ENCODE assay signal across 20 mouse cellular contexts in genomic region chr6:6100892-6101480, GRCm38 (mm10).
A peak's percentile ranks its signal among the peaks of the same experiment; 100 is the strongest.
DNase-seq lines count a peak whose midpoint lies in the region; ATAC-seq and TF ChIP-seq lines count a peak whose summit lies in the region.
"Had no signal": no experiment of that assay in that cellular context is flagged by ENCODE, and none has a peak within 500 bp of the region (broad histone marks: within the 10 kb centered on the region; RNA-seq: fewer than 3 reads in every experiment).

No protein-coding gene starts in this region.

- no peaks in the 10 kb centered on the region for H3K27me3 ChIP-seq in lung, embryonic 14.5 days (ENCODE audit: insufficient read depth, low read length)
- no peaks in the 10 kb centered on the region for H3K27me3 ChIP-seq in intestine, postnatal 0 days (replicated peaks; ENCODE audit: control insufficient read depth, insufficient read depth, low read length)
- H3K27me3 ChIP-seq in lung, embryonic 16.5 days (ENCODE audit: control insufficient read depth, insufficient read depth, low read depth, low read length): no peaks in the 10 kb centered on the region
- no peaks in the 10 kb centered on the region for H3K27me3 ChIP-seq in hindbrain, embryonic 10.5 days (ENCODE audit: insufficient read depth, poor library complexity, severe bottlenecking)
- H3K27me3 ChIP-seq: heart, embryonic 12.5 days; liver, embryonic 12.5 days; midbrain, embryonic 15.5 days; neural tube, embryonic 12.5 days had no signal

- H3K4me3 ChIP-seq in lung, embryonic 14.5 days (ENCODE audit: low read depth, low read length): no peak overlapping the region
- H3K4me3 ChIP-seq in intestine, postnatal 0 days (ENCODE audit: low read depth, low read length): no peak overlapping the region
- H3K4me3 ChIP-seq in lung, embryonic 16.5 days (ENCODE audit: low read length): no peak overlapping the region
- no peak overlapping the region for H3K4me3 ChIP-seq in hindbrain, embryonic 10.5 days
- H3K4me3 ChIP-seq: embryonic facial prominence, embryonic 15.5 days; heart, embryonic 12.5 days; liver, embryonic 12.5 days; midbrain, embryonic 15.5 days; neural tube, embryonic 12.5 days had no signal

- H3K4me2 ChIP-seq in lung, embryonic 14.5 days: no peak overlapping the region
- no peak overlapping the region for H3K4me2 ChIP-seq in intestine, postnatal 0 days (replicated peaks; ENCODE audit: low read depth)
- H3K4me2 ChIP-seq in lung, embryonic 16.5 days (ENCODE audit: low read depth, low read length): peak overlapping the region; percentile 45
- H3K4me2 ChIP-seq: embryonic facial prominence, embryonic 15.5 days; heart, embryonic 12.5 days; liver, embryonic 12.5 days; midbrain, embryonic 15.5 days; neural tube, embryonic 12.5 days had no signal

- no peak overlapping the region for H3K9ac ChIP-seq in lung, embryonic 14.5 days
- H3K9ac ChIP-seq in intestine, postnatal 0 days (ENCODE audit: low read depth, low read length): no peak overlapping the region
- H3K9ac ChIP-seq in lung, embryonic 16.5 days (ENCODE audit: low read length): no peak overlapping the region
- H3K9ac ChIP-seq: embryonic facial prominence, embryonic 15.5 days; heart, embryonic 12.5 days; liver, embryonic 12.5 days; midbrain, embryonic 15.5 days; neural tube, embryonic 12.5 days had no signal

- no peaks in the 10 kb centered on the region for H3K36me3 ChIP-seq in lung, embryonic 14.5 days (ENCODE audit: insufficient read depth)
- H3K36me3 ChIP-seq in intestine, postnatal 0 days (ENCODE audit: control insufficient read depth, insufficient read depth): 0 out of 2 replicates have a peak, but pooled peaks cover 5% of the 10 kb centered on the region
- no peaks in the 10 kb centered on the region for H3K36me3 ChIP-seq in lung, embryonic 16.5 days (ENCODE audit: control insufficient read depth, insufficient read depth, low read length)
- peaks cover 13% of the 10 kb centered on the region for H3K36me3 ChIP-seq in hindbrain, embryonic 10.5 days
- H3K36me3 ChIP-seq: embryonic facial prominence, embryonic 15.5 days; midbrain, embryonic 15.5 days; neural tube, embryonic 12.5 days had no signal

- no peak for TF ChIP-seq CTCF in lung, embryonic 14.5 days (IDR thresholded peaks at IDR 0.05; ENCODE audit: low read depth)
- TF ChIP-seq CTCF in intestine, postnatal 0 days (IDR thresholded peaks at IDR 0.05; ENCODE audit: low read depth): no peak

- ATAC-seq in lung, embryonic 14.5 days (ENCODE audit: insufficient read depth): peak; percentile 81
- peak; percentile 82 for ATAC-seq in intestine, postnatal 0 days
- peak; percentile 86 for ATAC-seq in lung, embryonic 16.5 days (ENCODE audit: low read depth)
- ATAC-seq: CD4-positive, CD25-positive, alpha-beta regulatory T cell, adult 4 months; liver, embryonic 12.5 days; midbrain, embryonic 15.5 days had no signal

- H3K4me1 ChIP-seq in lung, embryonic 14.5 days (ENCODE audit: insufficient read depth): peaks cover 13% of the 10 kb centered on the region
- peaks cover 15% of the 10 kb centered on the region for H3K4me1 ChIP-seq in intestine, postnatal 0 days (replicated peaks; ENCODE audit: control insufficient read depth, insufficient read depth, low read length)
- H3K4me1 ChIP-seq in lung, embryonic 16.5 days (replicated peaks; ENCODE audit: control insufficient read depth, insufficient read depth, low read length): no peaks in the 10 kb centered on the region; the same call in 1 of the 2 replicates
- H3K4me1 ChIP-seq in hindbrain, embryonic 10.5 days (replicated peaks): peaks cover 18% of the 10 kb centered on the region
- H3K4me1 ChIP-seq: liver, embryonic 12.5 days; midbrain, embryonic 15.5 days; neural tube, embryonic 12.5 days had no signal

- no peak overlapping the region; the same call in 1 of the 2 replicates for H3K27ac ChIP-seq in lung, embryonic 14.5 days (ENCODE audit: low read depth)
- H3K27ac ChIP-seq in intestine, postnatal 0 days (ENCODE audit: low read depth, low read length): no peak overlapping the region
- H3K27ac ChIP-seq in lung, embryonic 16.5 days (ENCODE audit: low read length): peak overlapping the region; percentile 80; the same call in 1 of the 2 replicates
- no peak overlapping the region for H3K27ac ChIP-seq in hindbrain, embryonic 10.5 days
- H3K27ac ChIP-seq: embryonic facial prominence, embryonic 15.5 days; liver, embryonic 12.5 days; midbrain, embryonic 15.5 days; neural tube, embryonic 12.5 days had no signal

- peak; percentile 91 for DNase-seq in lung, embryonic 14.5 days
- DNase-seq in lung, postnatal 25 days (ENCODE audit: low spot score): no peak
- DNase-seq in kidney, adult 18-20 months: no peak
- no peak for DNase-seq in hindbrain, embryonic 10.5 days (ENCODE audit: low spot score)
- no peak for DNase-seq in T-cell, adult 2 months (ENCODE audit: low spot score)
- DNase-seq: adrenal gland, postnatal 36 days; cerebellum, adult 9-10 months; kidney, adult 9 months; kidney, postnatal 14 days; layer of hippocampus, postnatal 36 days; thymus, adult 18-20 months; thymus, postnatal 36 days had no signal

- WGBS in lung, embryonic 14.5 days: 41% methylated on average over 9 of the region's 9 CpGs
- 51% methylated on average over 9 of the region's 9 CpGs for WGBS in intestine, postnatal 0 days
- 54% methylated on average over 9 of the region's 9 CpGs for WGBS in lung, embryonic 16.5 days
- WGBS in hindbrain, embryonic 10.5 days: 84% methylated on average over 9 of the region's 9 CpGs

- H3K9me3 ChIP-seq in lung, embryonic 14.5 days (ENCODE audit: low read depth, low read length): no peaks in the 10 kb centered on the region
- no peaks in the 10 kb centered on the region for H3K9me3 ChIP-seq in intestine, postnatal 0 days (ENCODE audit: control insufficient read depth)
- no peaks in the 10 kb centered on the region for H3K9me3 ChIP-seq in lung, embryonic 16.5 days (ENCODE audit: control insufficient read depth, low read length)
- no peaks in the 10 kb centered on the region for H3K9me3 ChIP-seq in hindbrain, embryonic 10.5 days
- H3K9me3 ChIP-seq: embryonic facial prominence, embryonic 15.5 days; heart, embryonic 12.5 days; liver, embryonic 12.5 days; midbrain, embryonic 15.5 days; neural tube, embryonic 12.5 days had no signal
